Mouse (Mus musculus): ENCODE data around the gene Fbxl21.

DNA sequence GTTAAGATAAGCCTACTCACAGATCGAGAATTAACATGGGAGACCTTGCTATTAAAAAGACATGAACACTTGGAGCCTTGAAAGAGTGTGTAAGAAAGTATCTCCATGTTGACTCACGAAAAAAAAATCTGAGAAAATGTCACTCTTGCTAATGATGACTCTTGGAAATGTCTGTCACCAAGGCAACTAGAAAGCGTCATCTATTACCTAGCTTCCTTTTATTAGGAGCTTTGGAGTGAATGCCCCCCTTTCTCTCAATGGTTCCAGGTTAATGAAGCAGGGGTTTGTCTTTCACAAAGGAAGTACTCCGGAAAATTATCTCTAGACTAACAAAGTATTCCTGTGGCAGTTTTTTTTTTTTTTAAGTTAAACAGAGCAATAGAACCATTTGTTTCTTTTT, 6.0 kb upstream of the Fbxl21 start:
- TF ChIP-seq CTCF (IDR thresholded peaks at IDR 0.05; ENCODE audit: low read depth, low read length) (no peak), POLR2A (IDR thresholded peaks at IDR 0.05; ENCODE audit: borderline replicate concordance, low read depth, low read length) (no peak)

All from bone marrow macrophage, adult 2 months (primary cell).